Mouse (Mus musculus): ENCODE data around the gene Gtf2f1.

Gtf2f1 gene

DNA sequence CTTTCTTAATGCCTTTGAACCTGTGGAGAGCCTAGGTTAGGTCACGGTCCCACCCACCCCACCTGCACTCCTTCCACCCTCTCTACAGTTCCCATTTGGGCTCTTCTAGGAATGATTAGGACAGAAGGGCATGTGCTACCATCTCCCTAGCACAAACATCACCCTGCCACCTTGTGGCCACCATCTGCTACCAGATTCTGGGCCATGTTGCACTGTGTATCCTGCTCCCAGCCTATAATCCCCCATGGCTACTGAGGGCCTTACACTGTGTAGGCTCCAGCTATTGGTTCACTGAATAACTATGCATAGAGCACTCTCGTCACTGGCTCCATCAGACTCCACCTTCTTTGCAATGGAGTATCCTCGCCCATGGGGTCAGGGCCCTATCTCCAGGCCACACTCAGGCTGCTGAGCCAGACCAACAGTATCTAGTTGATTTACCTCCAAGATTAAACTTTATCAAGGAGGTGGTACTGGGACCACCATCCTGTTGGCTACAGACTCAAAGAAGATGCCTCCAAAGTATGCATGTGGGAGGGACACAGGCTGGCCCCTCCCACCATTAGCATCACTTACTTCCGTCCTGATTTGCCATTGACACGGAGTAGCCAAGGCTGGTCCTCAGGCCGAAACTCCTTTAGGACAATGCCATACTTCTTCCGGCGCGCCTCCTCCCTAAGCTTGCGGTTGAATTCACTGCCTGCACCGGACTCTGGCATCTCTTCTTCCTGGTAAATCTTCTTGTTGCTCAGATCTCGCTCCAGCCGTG lies 3.8 kb downstream of the Gtf2f1 start:
- no peak for DNase-seq (ENCODE audit: low spot score in 2 of 2)

DNA sequence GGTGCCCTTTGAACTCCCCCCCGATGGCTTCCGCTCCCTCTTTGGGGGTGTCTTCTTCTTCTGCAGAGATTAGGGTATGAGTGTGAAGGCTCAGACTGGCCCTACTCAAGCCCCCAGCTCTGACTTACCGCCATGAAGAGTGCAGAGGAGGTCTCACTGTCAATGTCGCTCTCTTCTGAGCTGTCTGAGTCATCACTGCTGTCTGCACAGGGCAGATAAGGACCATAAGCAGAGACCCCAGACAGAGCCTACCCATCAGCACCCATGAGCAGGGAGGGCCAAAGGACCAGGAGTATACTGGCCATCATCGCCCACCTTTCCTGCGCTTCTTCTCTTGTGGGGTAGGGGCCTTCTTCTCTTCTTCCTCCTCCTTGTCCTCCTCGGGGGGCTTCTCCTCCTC lies 7.1 kb downstream of the Gtf2f1 start:
- DNase-seq (ENCODE audit: low spot score in 2 of 2), result no peak

DNA sequence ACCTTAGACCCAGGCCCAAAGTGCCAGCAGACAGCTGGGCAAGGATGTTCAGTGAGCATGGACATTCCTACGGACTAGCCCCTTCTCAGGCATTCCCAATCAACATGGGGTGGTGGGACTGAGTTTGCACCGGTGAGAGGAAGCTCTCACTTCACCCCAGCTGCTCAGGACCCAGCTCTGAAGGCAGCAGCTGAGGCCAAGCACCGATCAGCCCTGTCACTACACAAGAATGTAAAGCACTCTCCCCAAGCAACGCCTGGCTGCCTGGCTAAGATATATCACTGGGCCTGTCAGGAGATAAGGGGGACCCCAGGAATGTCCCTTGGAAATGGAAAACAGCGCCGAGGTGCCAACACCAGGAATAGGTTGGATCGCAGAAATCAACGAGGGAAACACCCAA lies 9.9 kb downstream of the Gtf2f1 start:
- DNase-seq (ENCODE audit: low spot score in 2 of 2), result no peak

DNA sequence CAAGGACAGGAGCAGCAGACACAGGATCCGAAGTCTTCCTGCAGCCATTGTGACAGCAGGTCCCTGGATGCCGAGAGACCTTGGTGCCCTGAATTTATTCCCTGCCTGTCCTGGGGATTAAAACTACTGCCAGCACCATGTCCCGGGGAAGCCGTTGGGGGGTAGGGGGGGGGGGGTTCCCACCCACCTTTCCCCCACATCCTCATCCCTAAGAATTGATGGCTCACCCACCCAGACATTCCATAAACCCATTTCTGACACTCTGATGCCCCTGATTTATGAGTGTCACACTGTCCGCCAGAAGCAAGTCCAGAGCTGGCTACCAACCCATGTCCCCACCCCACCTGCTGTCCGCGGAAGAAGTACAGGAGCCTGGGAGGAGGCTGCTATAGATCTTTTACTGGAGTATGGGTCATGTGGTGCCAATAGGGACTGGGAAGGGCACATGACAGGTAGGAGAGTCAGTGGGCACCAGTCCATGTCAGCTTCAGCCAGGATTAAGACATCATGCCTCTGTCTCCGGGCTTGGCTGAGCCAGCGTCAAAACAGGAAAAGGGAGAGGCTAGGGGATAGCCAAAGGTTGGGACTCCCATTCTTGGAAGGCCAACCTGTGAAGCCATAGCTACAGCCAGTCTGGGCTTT lies 11.0 kb downstream of the Gtf2f1 start, which contains the start of gene Pspn:
Gene Pspn, minus strand, starts transcription at position 51 of the 642 bp plus-strand sequence.
- no peak for DNase-seq (ENCODE audit: low spot score in 2 of 2)

DNA sequence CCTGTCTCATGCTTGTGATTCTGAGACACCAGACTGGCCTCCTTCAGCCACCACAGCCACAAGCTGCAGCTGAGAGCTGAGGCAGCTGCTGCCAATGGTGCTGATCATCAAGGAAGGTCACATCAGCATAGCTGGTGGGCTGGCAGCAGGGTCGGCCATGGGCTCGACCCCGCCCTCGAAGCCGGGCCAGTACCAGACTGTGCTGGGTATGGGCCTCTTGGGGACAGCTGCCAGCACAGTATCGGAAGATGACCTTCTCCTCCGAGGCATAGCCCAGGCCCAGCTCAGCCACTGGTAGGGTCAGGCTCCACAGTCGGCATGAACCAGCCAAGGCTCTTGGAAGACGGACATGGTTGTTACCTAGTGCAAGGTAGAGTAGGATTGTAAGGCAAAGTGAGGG lies 11.7 kb downstream of the Gtf2f1 start:
- DNase-seq (ENCODE audit: low spot score in 2 of 2), result no peak

DNA sequence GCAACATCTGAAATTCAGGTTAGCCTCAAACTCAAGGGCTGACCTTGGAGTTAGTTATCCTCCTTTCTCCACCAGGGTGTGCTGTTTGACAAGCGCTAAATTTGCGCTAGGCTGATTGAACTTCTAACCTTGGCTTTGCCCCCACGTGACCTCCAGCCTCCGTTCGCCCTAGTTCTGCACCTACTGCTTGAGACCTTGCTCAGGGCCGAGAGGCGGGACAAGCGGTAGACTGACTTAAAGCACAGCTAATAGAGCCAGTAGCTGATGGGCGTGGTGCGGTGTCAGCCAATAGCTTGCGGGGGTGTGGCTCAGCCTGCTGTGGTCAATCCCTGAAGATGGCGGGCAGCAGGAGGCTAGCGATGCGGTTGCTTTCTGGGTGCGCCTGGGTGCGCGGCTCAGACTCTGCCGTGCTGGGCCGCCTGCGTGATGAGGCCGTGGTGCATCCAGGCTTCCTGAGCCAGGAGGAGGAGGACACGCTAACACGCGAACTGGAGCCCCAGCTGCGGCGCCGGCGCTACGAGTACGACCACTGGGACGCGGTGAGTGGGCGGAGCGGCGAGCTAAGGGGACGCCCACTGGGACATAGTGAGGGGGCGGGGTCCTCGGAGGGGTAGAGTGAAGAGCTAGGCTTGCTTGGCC lies 13.9 kb downstream of the Gtf2f1 start, which contains the start of gene Alkbh7:
Gene Alkbh7, plus strand, starts transcription at position 311 of the 639 bp plus-strand sequence.
- DNase-seq (ENCODE audit: low spot score in 2 of 2), result peak; percentile 94 to 95

DNA sequence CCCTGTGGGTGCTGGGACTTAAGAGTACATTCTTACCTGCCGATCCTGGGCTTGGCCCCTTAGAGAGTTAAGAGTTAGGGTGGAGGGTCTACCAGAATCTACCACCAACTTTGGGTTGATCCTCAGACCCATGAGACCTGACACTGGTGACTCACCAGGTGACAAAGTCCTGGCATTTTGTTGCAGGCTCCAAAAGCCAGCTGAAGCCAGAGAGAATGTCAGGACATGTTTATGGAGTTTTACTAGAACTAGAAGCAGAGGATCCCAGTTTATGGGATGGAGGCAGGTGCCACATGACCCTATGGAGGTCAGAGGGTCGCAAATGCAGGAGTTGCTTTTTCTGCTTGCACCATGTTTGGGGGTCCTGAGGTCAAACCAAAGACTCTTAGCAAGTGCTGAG lies 14.6 kb downstream of the Gtf2f1 start:
- no peak for DNase-seq (ENCODE audit: low spot score in 2 of 2)

DNA sequence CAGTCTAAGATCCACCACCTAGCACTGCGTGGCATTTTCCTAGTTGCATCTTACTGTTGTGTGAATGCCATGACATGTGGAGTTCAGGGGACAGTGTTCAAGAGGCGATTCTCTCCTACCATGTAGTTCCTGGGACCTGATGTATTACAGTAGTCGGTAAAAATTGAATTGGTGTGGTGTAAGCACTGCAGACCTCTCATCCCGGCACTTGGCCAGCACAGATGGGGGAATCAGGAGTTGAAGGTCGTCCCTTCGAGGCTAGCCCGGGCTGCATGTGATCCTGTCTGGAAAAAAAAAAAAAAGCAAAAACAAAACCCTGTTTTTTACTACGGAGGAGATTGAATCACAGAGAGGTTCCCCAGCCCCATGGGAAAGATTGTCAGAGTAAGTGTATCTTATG lies 16.0 kb downstream of the Gtf2f1 start:
- DNase-seq (ENCODE audit: low spot score in 2 of 2), result no peak

DNA sequence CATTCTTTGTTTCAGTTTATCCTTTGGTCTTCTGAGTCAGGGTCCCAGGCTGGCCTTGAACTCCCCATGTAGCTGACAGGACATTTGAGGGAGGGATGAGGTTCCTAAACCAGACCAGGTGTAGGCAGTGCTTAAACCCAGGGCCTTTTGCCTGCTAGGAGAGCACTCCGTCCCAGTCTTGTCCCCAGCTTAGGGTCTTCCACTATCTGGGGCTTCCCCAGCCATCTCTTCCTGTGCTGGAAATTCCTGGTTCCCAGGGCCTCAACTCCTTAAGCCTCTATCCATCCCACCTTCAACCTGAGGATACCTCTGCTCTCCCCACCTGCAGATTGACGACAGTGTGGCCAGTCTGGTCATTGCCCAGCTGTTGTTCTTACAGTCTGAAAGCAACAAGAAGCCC lies 20.1 kb downstream of the Gtf2f1 start:
- DNase-seq (ENCODE audit: low spot score in 2 of 2), result peak in 1 of 2 experiments; percentile 4

DNA sequence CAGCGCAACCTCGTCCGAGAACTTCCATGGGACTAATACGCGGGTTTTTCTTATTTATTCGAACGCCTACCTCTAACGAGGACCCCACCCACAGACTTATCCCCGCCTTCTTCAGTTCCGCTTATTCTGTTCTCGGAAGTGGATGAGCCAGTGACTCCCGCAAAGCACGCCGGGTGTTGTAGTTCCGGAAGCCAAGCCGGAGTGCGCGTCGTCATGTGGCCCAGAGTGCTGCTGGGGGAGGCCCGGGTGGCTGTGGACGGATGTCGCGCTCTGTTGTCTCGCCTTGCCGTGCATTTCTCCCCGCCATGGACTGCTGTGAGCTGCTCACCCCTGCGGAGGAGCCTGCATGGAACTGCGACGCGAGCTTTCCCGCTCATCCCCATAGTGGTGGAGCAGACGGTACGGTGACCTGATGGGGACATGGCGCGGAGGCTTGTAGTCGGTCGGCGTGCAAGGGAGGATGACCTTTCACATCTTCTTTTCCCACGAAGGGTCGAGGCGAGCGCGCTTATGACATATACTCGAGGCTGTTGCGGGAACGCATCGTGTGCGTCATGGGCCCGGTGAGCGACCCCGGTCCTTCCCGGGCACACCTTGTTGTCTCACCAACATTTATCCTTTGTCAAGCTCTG lies 20.9 kb downstream of the Gtf2f1 start, which contains the start of gene Clpp:
Gene Clpp, plus strand, starts transcription at position 191 of the 632 bp plus-strand sequence.
- DNase-seq (ENCODE audit: low spot score in 2 of 2), result peak; percentile 90 to 93

DNA sequence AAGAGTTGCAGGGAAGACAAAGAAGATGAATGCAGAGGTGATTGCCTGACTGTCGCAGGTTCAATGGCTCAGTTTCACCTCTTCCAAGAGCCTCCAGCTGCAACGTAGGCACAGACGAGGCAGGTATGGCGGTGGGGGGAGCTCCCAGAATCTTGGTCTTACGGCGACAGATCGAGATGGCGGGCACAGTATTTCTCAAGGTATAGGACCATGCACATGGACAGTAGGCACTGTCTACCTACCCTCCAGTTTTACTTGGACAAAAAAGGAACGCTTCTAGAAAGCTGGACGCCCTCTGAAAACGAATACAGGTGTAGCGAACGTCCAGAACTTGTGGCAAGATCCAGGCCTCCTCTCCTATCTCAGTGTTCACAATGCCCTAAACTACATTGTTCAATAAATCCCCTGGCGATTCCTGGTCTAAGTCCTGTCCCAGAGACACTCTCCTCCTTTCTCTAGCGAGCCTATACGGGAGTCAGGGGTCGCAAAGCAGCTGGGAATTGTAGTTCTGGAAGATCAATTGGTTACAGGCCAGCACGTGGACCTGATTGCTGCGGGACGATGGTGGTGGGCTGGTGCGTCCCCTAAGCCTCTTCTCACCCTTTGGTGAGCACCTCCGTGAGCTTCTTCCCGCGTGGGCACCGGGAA lies 21.5 kb downstream of the Gtf2f1 start:
- DNase-seq (ENCODE audit: low spot score in 2 of 2), result peak; percentile 73 to 77

DNA sequence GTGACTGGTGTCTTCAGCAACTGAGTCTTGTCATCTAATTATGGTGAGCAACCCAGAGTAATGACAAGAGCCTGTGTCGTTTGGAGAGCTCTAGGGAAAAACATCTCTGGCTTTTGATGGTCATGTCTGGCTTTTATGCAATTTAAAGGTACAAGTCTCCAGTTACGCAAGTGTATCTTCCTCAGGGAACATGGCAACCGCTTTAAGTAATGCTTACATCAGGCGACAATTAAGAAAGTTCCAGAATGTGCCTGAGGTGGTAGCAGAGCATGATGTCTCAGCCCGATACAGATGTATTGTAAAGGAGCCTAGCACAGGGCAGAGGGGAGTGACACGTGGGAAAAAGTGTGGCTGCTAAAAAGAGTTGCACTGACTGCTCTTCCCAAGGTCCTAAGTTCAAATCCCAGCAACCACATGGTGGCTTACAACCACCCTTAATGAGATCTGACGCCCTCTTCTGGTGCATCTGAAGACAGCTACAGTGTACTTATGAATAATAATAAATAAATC lies 22.1 kb downstream of the Gtf2f1 start:
- peak in 1 of 2 experiments; percentile 5 for DNase-seq (ENCODE audit: low spot score in 2 of 2)

DNA sequence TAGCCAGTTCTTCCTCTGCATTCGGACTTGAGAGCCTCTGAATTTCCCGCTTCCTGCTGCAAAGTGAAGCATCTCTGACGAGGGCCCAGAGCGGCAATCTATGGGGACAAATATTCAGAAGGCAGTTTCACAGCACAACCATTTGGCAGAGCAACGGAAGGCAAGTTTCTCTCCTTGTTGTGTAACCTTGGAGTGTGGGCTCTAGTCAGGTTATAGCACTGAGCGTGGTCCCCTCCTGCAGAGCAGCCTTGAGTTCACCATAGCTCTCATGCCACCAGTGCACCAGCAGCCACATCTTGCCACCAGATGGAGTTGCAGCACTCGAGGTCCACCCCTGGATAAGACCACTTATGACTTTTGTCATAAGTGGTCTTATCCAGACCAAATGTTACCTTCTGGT lies 22.6 kb downstream of the Gtf2f1 start:
- DNase-seq (ENCODE audit: low spot score in 2 of 2), result peak in 1 of 2 experiments; percentile 8

DNA sequence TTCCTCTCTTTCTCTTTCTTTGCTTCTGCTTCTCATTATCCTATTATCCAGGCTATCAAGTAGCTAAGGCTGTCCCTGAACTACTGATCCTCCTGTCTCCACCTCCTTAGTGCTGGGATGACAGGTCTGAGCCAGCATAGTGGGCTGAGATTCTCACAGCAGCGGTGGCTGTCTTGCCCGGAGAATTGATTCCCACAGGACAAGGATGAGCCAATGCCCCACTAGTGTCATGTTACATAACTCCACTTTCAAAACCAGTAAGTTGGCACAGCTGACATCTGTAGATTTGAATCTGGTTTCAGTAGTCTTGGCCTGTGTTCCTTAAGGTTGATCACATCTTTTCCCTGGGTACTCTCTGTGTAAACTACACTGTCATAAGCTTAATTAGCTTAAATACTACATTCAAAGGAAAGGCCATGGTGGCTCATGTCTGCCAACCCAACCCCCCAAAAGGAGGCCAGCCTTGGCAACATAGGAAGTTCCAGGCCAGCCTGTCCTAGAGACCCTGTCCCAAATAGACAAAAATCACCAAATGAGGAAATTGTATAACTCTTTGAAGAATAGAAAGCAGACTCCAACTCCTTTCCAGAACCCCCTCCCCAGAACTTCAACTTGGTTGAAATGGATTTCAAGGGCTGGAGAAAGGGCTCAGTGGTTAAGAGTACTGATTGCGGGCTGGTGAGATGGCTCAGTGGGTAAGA lies 24.8 kb downstream of the Gtf2f1 start:
- no peak for DNase-seq (ENCODE audit: low spot score in 2 of 2)

DNA sequence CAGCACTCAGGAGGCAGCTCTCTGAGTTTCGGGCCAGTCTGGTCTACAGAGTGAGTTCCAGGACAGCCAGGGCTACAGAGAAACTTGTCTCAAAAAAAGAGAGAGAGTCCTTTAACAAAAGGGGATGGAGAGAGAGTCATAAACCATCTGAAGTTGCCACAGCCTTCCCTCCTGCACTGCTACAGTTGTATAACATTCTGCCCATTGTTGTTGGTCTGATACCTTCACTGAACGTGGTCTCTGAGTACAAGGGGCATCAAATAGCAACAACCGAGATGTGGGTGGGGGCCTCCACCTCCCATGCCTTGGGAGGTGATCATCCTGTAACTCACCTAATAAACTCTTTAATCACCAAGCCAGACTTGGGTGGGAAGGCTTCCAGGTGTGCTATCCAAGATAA lies 25.4 kb downstream of the Gtf2f1 start:
- no peak for DNase-seq (ENCODE audit: low spot score in 2 of 2)

DNA sequence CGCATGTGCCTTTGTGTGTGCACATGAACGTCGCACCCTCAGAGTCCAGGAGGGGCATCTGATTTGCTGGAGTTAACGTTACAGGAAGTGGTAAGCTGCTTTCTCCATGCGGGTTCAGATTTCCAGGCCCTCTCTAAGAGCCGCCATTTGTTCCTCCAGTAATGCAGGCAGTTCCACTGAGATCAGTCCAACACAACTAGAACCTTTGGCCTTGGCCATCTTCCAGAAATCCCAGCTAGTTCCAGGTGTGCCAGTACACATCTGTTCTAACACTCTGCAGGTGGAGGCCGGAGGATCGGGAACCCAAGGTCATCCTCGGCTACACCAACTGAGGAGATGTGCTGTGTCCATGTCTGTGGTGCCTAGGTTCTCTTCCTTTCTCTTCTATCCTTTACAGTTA lies 26.2 kb downstream of the Gtf2f1 start:
- no peak for DNase-seq (ENCODE audit: low spot score in 2 of 2)

DNA sequence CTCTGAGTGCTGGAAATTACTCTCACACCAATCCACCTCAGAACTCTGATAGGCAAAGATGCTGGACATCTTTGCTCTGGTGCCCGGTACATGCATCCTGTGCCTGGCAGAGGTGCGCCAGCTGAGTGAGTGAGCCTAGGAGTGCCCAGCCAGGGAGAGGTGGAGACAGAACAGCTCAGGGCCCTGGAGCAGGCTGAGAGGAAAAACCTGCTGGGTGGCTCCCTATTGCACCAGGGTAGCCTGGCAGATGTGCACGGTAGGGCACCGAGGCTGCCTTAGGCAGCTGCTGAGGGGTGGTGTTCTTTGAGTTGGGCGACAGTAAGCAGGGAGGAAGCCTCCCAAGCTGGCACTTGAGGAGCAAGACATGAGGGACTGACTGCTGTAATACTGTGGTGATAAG lies 29.1 kb downstream of the Gtf2f1 start, which contains the start of gene Acer1:
Gene Acer1, minus strand, starts transcription at position 114 of the 400 bp plus-strand sequence.
- no peak for DNase-seq (ENCODE audit: low spot score in 2 of 2)

DNA sequence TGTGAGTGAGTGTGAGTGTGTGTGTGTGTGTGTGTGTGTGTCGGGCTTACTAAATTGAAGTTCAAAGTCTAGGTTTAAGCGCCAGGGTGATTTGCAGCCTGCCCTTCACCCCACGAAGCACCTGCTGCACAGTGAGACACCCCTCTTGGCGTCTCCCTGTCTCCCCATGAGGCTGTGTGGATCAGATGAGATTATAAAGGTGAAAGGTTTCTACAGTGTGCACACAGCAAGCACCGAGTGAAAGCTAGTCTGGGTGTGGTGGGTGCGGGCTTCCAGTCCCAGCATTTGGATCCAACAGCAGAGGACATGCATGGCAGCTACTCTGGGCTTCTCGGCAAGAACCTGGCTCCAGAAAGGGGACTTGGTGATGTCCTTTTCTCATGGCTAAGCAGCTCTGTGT lies 30.0 kb downstream of the Gtf2f1 start:
- no peak for DNase-seq (ENCODE audit: low spot score in 2 of 2)

DNA sequence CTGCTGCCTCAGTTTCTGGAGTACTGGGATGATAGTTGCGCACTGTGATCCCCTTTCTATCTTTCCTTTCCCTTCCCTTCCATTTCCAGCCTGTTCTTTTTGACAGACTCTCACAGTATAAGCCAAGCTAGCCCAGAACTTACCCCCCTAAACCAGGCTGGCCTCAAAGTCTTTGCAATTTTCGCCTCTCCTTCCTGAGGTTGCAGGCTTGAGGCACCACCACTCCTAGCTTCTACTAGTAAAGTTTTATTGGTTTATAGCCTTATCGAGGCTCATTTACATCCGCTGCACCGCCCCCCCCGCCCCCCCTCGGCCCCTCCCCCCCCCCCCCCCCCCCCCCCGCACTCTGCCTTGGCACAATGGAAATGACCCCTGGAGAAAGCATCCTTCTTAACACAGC lies 31.6 kb downstream of the Gtf2f1 start:
- no peak for DNase-seq (ENCODE audit: low spot score in 2 of 2)

DNA sequence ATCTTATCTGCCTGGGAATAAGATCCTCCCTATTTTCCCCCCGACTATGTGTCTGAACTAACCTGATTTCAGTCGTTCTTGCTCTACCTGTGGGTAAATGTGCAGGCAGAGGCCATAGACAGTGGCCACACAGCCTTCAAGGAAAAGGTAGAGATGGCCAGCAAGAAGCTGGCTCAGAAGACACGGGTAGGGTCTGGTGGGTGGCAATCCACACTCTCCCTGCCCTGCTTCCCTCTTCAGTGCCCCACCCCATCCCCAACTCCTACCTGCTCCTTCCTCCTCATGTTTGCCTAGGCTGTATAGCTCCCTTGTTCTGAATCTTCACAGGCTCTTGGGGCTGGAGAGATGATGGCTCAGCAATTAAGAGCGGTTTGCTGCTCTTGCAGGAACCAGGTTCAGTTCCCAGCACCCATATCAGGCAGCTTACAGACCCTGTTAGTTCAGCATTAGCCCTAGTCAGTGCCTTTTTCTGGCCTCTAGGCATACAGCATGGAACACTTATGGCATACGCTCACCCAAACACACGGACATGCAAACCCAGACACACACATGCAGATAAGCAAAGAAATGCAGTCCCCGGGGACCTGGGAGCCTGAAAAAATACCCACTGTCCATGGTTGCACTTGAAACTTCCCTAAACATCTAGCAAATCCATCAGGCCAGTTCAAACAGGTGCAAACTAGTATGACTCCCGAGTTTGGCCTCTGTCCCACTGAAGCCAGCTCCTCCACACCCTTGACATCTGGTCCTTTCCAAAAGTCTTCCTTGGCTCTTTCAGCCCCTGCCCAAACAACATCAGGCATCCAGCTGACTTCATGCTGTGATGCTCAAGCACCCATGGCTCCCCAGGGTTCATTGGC lies 34.3 kb downstream of the Gtf2f1 start:
- DNase-seq (ENCODE audit: low spot score in 2 of 2), result no peak

Measured in frontal cortex, postnatal 10 days (tissue).